Mouse (Mus musculus) ES-Bruce4 (cell line): ENCODE data around the gene Cirbp.

ENCODE experiments used
- CTCF ChIP-seq: IDR thresholded peaks from one replicate; pipeline ENCODE4 v1.8.1; 2011; ENCODE audit warnings: low read depth, low read length
- EP300 ChIP-seq: IDR thresholded peaks from 2 replicates; pipeline ENCODE4 v1.6.1; 2011; ENCODE audit warnings: low read depth, low read length; ENCODE audit not compliant: insufficient read depth

- TF ChIP-seq CTCF (no peak), EP300 (no peak)
Observed at GRCm38 (mm10) chr10:80150226-80151210, 15.3 kb upstream of the Cirbp start.
